8 mouse cellular contexts compared by ENCODE assay signal in the genomic region with DNA sequence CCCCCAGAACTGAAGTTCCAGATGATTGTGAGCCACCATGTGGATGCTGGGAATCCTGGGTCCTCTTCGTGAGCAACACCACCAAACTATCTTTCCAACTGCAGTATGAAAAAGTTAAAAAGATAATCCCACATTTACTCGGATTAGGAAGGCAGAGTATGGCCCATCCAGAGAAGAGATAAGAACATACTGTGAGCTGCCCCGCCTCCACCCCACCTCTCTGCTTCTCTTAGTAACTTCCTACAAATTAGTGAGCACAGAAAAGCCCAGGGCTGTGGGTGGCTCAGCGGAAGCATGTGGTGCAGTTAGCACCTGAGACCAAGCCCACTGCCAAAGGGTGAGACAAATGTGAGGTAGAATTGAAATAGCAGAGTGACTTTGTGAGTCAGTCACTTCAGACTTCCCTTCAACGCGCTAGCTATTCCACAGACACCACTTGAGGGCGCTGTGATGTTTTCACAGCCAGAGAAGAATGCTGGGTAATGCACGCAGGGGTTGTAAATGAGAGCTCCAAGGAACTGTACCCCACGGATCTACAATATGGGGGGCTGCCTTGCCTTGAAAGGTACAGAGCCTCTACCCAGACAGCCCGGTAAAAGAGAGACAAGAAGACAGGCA.
A peak's percentile ranks its signal among the peaks of the same experiment; 100 is the strongest.
DNase-seq lines count a peak whose midpoint lies in the region; ATAC-seq and TF ChIP-seq lines count a peak whose summit lies in the region.

No protein-coding gene starts in this region.

- DNase-seq in cerebellum, adult 11 months, result peak; percentile 1
- peak; percentile 22 for DNase-seq in CH12.LX (ENCODE audit: extremely low read depth)
- peak; percentile 10 for DNase-seq in c-Kit-positive CD71-positive TER-119-positive erythroid progenitor cells, embryonic 14.5 days (ENCODE audit: low spot score)
- DNase-seq in heart, adult 8-10 months (ENCODE audit: low spot score), result peak; percentile 23
- peak; percentile 35 to 41 for DNase-seq in layer of hippocampus, postnatal 14 days (ENCODE audit: low spot score in 2 of 2)
- DNase-seq in lung, postnatal 4 days, result peak; percentile 24 to 40
- DNase-seq in thymus, postnatal 25 days, result peak; percentile 31

- no peak for TF ChIP-seq POLR2A in CH12.LX (IDR thresholded peaks at IDR 0.05; ENCODE audit: low read depth, low read length)

- 0 out of 2 replicates have a peak overlapping the region, but pooled peaks have one; percentile 20 for H3K9ac ChIP-seq in CH12.LX (ENCODE audit: insufficient read depth, low read depth)

- no peaks in the 10 kb centered on the region for H3K36me3 ChIP-seq in CH12.LX (replicated peaks in 1 of 2; ENCODE audit: control insufficient read depth in 1 of 2, insufficient read depth in 1 of 2, low read length in 1 of 2)

- H3K4me3 ChIP-seq in CH12.LX (replicated peaks in 1 of 3; ENCODE audit: low read depth in 2 of 3, low read length in 2 of 3, poor library complexity in 1 of 3), result no peak overlapping the region

- H3K27me3 ChIP-seq in CH12.LX (replicated peaks), result peaks cover 7% of the 10 kb centered on the region

- dilution Hi-C loops in CH12.LX (cut with MboI; ENCODE audit: extremely low pct_ligation_motif_present, extremely low pct_unique_long_range_greater_than_20kb, low sequenced_read_pairs), result no loop called here

- no peak overlapping the region for H3K27ac ChIP-seq in CH12.LX (ENCODE audit: insufficient read depth, low read depth)

- no peaks in the 10 kb centered on the region for H3K9me3 ChIP-seq in CH12.LX (replicated peaks; ENCODE audit: low read length)

- H3K4me2 ChIP-seq in CH12.LX (ENCODE audit: insufficient read depth, low read depth, poor library complexity, severe bottlenecking), result peak overlapping the region; percentile 46

- in situ Hi-C loops in CH12.LX (cut with MboI; ENCODE audit: low pct_ligation_motif_present, low pct_unique_long_range_greater_than_20kb, low sequenced_read_pairs), result loop anchor here (25.0 kb wide), 1 partner anchor 435 kb away; a partner anchor contains a TSS

- no peaks in the 10 kb centered on the region for H3K79me2 ChIP-seq in CH12.LX (replicated peaks; ENCODE audit: control insufficient read depth, extremely low read depth, insufficient read depth, poor library complexity, severe bottlenecking)

- ATAC-seq in cerebellum, adult (ENCODE audit: insufficient number of reproducible peaks, low FRiP score, low TSS enrichment), result no peak

- no peak for TF ChIP-seq EP300 in CH12.LX (IDR thresholded peaks at IDR 0.05; ENCODE audit: low read length)

- no peaks in the 10 kb centered on the region for H3K4me1 ChIP-seq in CH12.LX (ENCODE audit: control insufficient read depth in 1 of 2, insufficient read depth in 2 of 2)

- peak; percentile 33 for TF ChIP-seq RAD21 in CH12.LX (IDR thresholded peaks at IDR 0.05; ENCODE audit: low read depth, low read length)

- TF ChIP-seq CTCF in CH12.LX (conservative IDR thresholded peaks at IDR 0.05 in 1 of 2, IDR thresholded peaks at IDR 0.05 in 1 of 2; ENCODE audit: low read depth in 2 of 2, low read length in 2 of 2), result peak in 1 of 2 experiments; percentile 63; a peak in 2 of 4 replicates

TF ChIP-seq in CH12.LX, 34 proteins besides CTCF, POLR2A, EP300 and RAD21:
- TF ChIP-seq POLR2AphosphoS2 (IDR thresholded peaks at IDR 0.05; ENCODE audit: low read depth, low read length) (no peak), SMC3 (IDR thresholded peaks at IDR 0.05; ENCODE audit: low read depth, low read length) (peak; percentile 46), USF1 (IDR thresholded peaks at IDR 0.05; ENCODE audit: low read depth, low read length) (no peak)
